Mouse (Mus musculus): Measurements from ENCODE around the gene Prph.
"Not testable (repeated sequence)": the region's sequence is repeated elsewhere in the genome, so short reads cannot be mapped to it uniquely, and the experiment has no call there.

Prph gene

GRCm38 (mm10) chr15:99033498-99034270 is 21.3 kb upstream of the Prph start:
- no peak for DNase-seq (ENCODE audit: low spot score in 2 of 2)

DNA sequence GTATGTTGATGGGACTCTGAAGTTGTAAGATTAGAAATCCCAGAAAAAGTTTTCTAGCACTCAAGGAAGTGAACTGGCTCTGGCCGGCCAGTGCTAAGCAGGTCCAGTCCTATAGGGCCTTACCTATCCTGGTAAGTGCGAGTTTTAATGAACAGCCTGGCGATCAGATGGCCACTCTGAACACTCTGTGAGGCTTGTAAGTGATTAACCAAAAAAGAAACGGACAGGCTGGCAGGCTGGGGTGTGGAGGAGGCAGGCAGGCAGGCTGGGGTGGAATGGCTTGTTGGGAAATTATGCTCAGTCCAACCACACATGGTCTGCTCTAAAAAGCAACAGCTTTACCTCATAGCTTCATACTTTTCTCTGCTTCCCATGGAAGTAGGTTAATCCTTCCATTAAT is 19.5 kb upstream of the Prph start:
- DNase-seq (ENCODE audit: low spot score in 2 of 2): no peak

DNA sequence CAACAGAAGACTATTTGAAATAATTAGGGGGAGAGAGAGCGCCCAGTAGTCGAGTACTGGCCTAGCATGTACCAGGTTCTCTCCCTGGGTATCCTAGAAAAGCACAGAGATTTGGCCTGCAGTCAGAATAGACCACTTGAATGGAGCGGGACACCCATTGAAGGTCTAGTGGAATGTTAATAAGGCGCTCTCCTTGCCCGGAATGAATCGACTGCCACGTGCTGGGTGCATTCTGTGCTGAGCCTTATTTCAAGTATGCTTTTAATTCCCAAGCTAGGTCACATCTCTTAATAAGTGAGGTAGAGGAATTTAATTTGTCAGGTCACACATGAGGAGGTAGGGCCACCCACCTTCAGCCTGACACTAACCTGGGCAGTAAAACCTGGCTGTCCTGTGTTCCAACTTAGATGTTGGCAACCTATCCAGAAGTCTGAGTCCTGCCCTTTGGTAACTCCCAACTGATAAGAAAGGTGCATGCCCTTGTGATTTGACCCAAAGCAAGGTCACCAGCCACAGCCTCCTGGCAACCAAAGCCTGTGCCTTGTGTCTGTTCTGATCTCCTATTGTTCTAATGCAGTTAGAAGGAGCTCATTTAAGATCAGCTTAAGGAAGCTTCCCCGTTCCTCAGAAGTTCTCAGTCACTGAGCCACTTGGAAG is 18.6 kb upstream of the Prph start:
- no peak for DNase-seq (ENCODE audit: low spot score in 2 of 2)

DNA sequence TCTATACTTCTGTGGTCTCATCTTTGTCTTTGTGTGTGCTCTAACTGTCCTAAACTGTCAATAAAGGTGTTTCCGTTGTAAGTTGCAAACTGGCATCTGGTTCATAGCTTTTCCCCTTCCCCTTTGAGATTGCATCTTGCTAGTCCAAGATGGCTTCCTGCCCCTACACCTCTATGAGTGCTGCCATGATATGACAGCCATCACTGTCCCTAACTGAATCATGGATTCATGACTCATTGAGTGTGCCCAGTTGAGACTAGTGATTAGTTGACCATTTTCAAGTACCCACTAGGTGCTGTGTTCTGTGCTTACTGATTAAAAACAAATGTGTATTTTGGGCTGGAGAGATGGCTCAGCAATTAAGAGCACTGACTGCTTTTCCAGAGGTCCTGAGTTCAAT is 16.9 kb upstream of the Prph start:
- DNase-seq (ENCODE audit: low spot score in 2 of 2): no peak

- no peak for DNase-seq (ENCODE audit: low spot score in 2 of 2)
These were observed 16.2 kb upstream of the Prph start for GRCm38 (mm10) chr15:99038797-99039196.

GRCm38 (mm10) chr15:99039306-99039705 is 15.7 kb upstream of the Prph start:
- DNase-seq (ENCODE audit: low spot score in 2 of 2): no peak

- no peak for DNase-seq (ENCODE audit: low spot score in 2 of 2)
These were observed 14.7 kb upstream of the Prph start for GRCm38 (mm10) chr15:99039996-99040919.

DNA sequence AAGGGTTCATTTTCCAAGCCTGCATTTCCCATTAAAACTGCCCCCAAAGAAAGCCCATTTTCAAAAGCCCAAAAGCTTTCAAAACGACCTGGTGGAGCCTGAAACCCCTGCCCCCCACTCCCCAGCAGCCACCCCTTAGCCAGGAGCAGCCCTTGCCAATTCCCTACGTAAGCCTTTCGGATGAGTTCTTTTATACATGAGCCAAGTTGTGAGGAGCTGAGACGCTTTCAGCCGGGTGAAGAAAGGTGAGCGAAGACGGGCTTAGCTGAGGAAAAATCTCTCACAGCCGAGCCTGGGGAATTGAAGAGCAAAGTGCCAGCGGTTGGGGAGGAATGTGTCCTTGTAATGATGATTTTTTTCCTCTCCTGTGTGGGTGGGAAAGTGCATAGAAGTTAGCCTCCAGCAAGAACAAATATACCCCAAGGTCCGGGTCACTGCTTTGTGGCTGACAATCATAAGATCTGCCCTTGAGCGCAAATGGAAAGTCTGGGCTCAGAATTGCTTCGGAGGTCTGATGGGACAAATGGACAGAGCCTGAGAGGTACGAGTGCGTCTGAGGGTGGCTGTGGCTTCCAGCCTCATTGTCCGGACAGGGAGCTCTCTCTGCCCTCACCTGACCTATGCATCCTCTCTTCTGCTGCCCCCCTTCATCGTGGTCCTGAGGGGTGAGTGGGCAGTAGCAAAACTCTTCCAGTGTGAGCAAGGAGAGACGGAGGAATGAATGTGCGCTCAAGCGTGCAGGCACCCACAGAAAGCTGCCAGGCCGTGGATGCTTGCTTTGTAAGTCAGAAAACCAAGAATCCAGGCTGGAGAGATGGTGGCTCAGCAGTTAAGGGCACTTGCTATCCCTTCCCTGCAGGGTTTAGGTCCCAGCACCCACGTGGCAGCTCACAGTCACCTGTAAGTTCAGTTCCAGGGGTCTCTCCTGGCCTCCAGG is 13.8 kb upstream of the Prph start:
- DNase-seq (ENCODE audit: low spot score in 2 of 2): no peak

DNA sequence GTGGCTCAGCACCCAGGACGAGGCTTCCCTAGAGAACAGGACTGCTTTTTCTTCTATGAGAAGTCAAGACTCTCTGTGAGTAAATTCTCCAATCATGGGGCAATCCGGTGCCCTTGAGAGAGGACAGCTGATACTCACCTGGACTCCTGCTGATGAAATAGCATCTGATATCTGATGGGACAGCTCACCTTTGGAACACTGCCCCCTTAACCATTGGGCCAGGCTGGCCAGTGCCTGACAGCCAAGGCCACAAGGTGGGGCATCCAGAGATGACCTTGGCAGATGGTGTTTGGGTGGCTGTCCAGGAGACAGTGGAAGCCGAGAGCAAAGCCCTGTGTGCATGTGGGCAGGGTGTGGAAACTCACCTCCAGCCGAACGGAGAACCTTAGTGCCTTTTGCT is 12.6 kb upstream of the Prph start:
- DNase-seq (ENCODE audit: low spot score in 2 of 2): no peak

DNA sequence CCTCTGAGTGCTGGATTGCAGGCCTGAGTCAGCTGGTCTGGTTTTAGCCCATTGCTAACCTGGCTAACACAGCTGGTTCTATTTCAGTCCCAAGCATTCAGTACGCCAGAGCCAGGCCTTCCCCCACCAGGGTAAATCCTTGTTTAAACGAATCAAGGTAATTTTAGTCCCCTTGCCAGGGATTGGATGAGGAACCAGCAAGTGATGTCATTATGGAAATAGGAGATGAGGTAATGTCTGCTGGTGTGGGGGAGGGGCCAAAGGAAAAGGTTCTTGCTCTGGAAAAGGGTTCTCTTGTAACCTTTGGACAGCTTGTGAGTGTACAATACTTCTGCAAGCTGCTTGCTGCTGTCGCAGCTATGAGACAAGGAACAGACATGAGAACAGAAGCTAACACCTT is 10.1 kb upstream of the Prph start:
- DNase-seq (ENCODE audit: low spot score in 2 of 2): no peak

GRCm38 (mm10) chr15:99045734-99046133 is 9.2 kb upstream of the Prph start:
- not testable (repeated sequence) for DNase-seq (ENCODE audit: low spot score in 2 of 2)

DNA sequence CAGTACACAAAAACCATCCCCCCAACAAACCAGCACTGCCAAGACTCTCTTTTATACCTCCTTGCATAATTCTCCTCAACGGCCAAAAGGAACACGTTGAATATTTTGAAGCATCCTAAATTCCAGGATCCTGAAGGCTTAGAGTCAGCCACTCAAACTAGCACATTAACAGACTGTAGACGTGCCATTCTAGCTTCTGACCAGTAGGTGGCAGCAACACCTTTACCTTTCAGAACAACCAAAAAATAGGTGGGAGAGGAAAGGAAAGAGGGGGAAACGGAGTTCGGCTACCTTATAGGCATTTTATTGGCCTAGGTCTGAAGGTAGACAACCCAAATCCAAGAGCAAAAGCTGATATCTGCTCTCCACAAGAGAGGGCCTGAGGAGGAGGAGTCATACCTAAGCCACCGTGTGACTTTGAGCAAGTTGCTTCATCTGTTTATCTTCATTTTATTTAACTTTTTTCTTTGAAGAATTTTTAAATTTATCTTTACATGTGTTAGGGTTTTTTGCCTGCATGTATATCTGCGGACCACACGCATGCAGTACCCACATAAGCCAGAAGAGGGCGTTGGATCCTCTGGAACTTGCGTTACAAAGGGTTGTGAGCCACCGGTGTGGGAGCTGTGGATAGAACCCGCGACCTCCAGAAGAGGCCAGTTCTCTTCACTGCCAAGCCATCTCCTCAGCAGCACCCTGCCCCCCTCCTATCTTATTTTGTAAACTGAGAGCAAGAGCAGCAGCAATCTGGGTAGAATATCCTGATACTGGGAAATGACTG is 5.3 kb upstream of the Prph start:
- peak in 1 of 2 experiments; percentile 54 for DNase-seq (ENCODE audit: low spot score in 2 of 2)

DNA sequence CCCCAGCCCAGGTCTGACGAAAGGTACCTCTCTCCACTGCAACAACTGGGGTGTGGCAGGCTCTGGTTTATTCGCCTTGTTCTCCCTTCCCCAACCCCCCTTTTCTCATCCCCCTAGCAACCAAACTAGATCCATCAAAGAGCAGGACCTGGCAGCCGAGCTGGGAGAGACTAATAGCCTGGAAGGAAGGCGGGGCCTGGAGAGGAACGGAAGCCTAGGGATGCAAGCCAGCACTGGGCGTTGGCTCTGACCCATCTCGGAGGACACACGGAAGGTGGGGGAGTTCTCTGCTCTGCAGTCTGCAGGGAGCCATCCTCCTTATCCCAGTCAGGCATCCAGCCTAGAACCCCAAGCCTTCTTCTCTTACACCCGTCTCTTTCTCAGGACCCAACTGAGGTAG is 1.6 kb upstream of the Prph start:
- no peak for DNase-seq (ENCODE audit: low spot score in 2 of 2)

DNA sequence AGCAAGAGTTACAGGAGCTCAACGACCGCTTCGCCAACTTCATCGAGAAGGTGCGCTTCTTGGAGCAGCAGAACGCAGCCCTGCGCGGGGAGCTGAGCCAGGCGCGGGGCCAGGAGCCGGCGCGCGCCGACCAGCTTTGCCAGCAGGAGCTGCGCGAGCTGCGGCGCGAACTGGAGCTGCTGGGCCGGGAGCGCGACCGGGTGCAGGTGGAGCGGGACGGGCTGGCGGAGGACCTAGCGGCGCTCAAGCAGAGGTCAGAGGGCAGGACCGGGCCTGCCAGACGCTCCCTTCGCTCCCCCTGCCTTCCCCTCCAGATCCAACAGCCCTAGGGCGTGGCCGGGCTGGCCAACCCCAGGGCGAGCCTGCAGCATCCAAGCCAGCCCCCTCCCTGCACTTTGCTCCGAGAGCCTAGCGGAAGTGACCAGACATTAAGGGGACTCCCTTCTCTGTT is 562 bp downstream of the Prph start:
- no peak for DNase-seq (ENCODE audit: low spot score in 2 of 2)

DNA sequence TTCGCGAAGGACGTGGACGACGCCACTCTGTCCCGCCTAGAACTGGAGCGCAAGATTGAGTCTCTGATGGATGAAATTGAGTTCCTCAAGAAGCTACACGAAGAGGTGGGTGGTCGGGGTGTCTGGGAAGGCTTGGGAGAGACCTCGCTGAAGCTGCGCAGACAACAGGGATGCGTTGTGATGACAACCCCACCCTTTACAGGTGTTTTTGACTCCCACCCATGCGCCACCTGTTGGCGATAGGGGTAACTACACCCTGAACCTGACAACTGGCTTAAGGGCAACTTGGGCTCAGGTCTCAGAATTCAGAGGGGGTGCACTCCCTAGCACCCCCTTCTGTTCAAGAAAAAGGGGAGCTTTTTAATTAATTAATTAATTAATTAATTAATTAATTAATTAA is 1.4 kb downstream of the Prph start:
- DNase-seq (ENCODE audit: low spot score in 2 of 2): no peak

DNA sequence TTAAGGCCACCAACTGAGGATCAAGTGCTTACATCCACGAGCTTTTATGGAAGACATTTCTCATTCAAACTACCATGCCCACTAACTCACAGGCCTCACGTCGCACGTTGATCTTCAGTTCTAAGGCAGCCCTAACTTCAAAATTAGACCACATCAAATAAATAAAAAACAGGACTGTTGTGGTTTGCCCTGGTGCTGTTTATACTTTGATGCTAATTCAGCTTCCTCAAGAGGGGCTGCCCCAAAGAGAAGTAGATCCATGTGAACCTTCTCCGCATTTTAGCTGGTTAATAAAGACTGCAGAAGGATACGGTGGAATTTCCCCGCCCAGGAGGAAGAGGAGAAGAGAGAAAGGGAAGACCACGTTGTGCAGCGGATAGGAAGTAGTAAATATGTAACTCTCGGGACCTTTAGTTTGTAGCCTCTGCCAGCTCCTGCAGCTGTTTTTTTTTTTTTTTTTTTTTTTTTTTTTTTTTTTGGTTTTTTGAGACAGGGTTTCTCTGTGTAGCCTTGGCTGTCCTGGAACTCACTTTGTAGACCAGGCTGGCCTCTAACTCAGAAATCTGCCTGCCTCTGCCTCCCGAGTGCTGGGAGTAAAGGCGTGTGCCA is 10.7 kb downstream of the Prph start:
- no peak for DNase-seq (ENCODE audit: low spot score in 2 of 2)

GRCm38 (mm10) chr15:99071988-99072387 is 17.0 kb downstream of the Prph start:
- DNase-seq (ENCODE audit: low spot score in 2 of 2): no peak

DNA sequence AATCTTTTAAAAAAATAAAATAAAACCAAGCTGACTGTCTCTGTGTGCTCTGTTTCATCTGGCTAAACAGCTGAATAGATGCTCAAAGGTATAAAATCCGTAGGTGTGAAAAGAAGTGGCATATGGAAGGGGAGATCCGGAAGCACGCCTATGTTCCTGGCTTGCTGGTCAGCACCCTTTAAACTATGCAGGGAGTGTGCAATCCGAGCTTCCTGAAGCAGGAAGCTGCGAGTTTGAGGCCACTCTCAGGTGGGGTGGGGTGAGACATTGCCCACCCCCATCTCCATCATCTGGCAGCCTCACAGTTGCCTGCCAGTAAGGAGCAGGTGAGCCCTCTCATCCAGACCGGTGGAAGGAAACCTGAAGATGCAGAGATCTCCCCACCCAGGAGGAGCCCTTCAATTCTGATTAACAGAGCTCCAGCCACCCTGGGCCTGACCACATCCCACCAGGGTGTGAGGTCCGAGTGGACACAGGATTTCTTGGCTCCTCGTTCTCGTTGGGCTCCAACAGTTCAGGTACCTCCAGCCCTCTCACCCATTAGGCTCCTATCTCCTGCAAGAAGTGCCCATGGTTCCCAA is 19.1 kb downstream of the Prph start, which contains the start of gene Troap:
Troap (plus strand) TSS at position 557 of the 581 bp plus-strand sequence.
- DNase-seq (ENCODE audit: low spot score in 2 of 2): no peak

DNA sequence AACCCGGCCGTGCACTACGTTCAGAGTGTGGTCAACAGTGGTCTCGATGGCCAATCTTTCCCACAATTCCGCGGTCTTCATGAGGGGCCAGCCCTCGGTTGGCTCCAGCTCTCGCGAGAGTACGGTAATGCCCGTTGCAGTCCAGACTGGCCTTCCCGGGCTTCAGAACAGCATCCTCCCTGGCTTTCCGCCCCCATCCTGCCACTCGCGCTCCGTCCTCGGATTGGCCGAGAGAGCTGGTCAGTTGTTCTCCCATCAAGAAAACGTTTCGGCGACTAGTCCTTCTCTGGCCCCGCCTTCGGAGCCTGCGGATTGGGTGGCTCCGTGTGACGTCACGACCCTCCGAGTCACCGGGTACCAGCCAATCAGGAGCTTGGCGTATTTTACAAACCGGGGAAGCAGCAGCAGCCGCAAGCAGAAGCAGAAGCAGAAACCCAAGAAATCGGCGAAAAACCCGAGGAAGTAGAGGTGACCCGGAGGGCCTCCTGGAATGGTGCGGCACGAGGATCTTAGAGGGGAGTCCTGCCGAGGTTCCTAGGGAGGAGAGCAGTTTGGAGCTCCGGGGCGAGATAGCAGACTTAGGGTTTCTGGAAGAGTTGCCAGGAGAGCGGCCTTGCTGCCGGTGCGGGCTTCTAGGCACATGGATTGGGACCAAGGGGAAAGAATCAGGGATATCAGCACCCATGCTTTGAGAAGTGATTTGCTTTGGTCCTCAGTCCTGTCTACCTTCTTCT is 19.8 kb downstream of the Prph start:
- DNase-seq (ENCODE audit: low spot score in 2 of 2): peak; percentile 97 to 98

Data from frontal cortex, postnatal 10 days (tissue).